Mouse (Mus musculus) E14TG2a.4 (cell line): ENCODE measurements around the gene Mchr1.

ENCODE experiments used
- CTCF ChIP-seq: conservative IDR thresholded peaks from 2 replicates; pipeline ENCODE4 v1.5.1; 2014; ENCODE audit warnings: low read length
- NANOG ChIP-seq: IDR thresholded peaks from 2 replicates; pipeline ENCODE4 v1.6.1; 2014; ENCODE audit warnings: borderline replicate concordance, low read length, mixed read lengths

- TF ChIP-seq CTCF = no peak
- no peak for TF ChIP-seq NANOG
Observed at GRCm38 (mm10) chr15:81228258-81228657, 7.0 kb upstream of the Mchr1 start.
